Mouse (Mus musculus): ENCODE results near the gene Vmn1r167.
"Not testable (repeated sequence)": the region's sequence is repeated elsewhere in the genome, so short reads cannot be mapped to it uniquely, and the experiment has no call there.

Vmn1r167 gene

GRCm38 (mm10) chr7:23507106-23507505, at the start of gene Vmn1r167:
Gene Vmn1r167 (minus strand): TSS chr7:23507206.
- not testable (repeated sequence) for DNase-seq

DNA sequence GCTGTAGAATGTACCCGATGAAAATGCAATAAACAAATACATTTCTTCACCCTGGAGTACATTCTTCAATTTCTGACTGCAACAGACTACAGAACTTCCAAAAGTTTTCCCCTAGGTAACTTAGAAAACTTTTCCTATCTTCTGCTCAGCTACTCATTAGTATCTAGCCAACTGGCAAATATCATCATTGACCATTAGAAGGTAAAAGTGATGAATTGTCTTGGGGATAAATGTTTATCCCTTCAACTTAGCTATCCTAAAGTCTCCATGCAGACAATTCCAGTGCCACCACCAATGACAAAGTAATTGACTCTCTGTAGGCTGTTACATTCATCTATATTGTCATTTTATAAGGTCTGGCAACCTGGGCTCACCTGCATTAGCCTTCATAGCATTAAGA, 32.4 kb upstream of the Vmn1r167 start, which contains the start of gene Vmn1r168:
Gene Vmn1r168, plus strand, starts transcription at position 301 of the 400 bp plus-strand sequence.
- not testable (repeated sequence) for DNase-seq

GRCm38 (mm10) chr7:23472886-23473285, 34.1 kb downstream of the Vmn1r167 start:
- DNase-seq: not testable (repeated sequence)

- not testable (repeated sequence) for DNase-seq
Observed at GRCm38 (mm10) chr7:23470832-23471231, 36.2 kb downstream of the Vmn1r167 start.

GRCm38 (mm10) chr7:23470201-23470600, 36.8 kb downstream of the Vmn1r167 start:
- not testable (repeated sequence) for DNase-seq
